Mouse (Mus musculus): ENCODE data around the gene St3gal3. TPM values are rescaled to one million over a fixed set of nuclear protein-coding genes. Genes with fewer than 3 reads are reported as not detected.

Gene St3gal3
- polyA plus RNA-seq, 1 experiment from 2014 or later = 27.4 TPM

- no peak for ATAC-seq
- CTCF ChIA-PET = no interaction called here
Observed at GRCm38 (mm10) chr4:118089939-118090338, 44.8 kb downstream of the St3gal3 start.

GRCm38 (mm10) chr4:118088771-118089170, 45.9 kb downstream of the St3gal3 start:
- POLR2A ChIA-PET = no interaction called here
- ATAC-seq (no peak), DNase-seq (ENCODE audit: low read depth, low spot score) (no peak)
- CTCF ChIA-PET = interaction anchor here (1.4 kb wide), 1 partner anchor 8 kb away, joined by 5 read pairs; no protein-coding TSS in a partner anchor
- in situ Hi-C loops (cut with MboI; ENCODE audit: low pct_unique_long_range_greater_than_20kb) = loop anchor here (5.0 kb wide), 1 partner anchor 204 kb away; the partner anchor contains the start of gene Ptprf
- H3K27me3 ChIP-seq = no peaks in the 10 kb centered on the region
- no peak for TF ChIP-seq CTCF (IDR thresholded peaks at IDR 0.05)

More at GRCm38 (mm10) chr4:118089939-118090338, 44.8 kb downstream of the St3gal3 start:
- POLR2A ChIA-PET = no interaction called here
- in situ Hi-C loops (cut with MboI; ENCODE audit: low pct_unique_long_range_greater_than_20kb) = loop anchor here (5.0 kb wide), 1 partner anchor 202 kb away; the partner anchor contains the start of gene Ptprf
- DNase-seq (ENCODE audit: low read depth, low spot score) = no peak
- H3K27me3 ChIP-seq = no peaks in the 10 kb centered on the region
- TF ChIP-seq CTCF (IDR thresholded peaks at IDR 0.05) = peak; percentile 84

- POLR2A ChIA-PET = interaction anchor here (0.6 kb wide), 1 partner anchor 34 kb away, joined by 4 read pairs; no protein-coding TSS in a partner anchor
- H3K27me3 ChIP-seq = no peaks in the 10 kb centered on the region
- no peak for TF ChIP-seq CTCF (IDR thresholded peaks at IDR 0.05)
- CTCF ChIA-PET = interaction anchor here (2.4 kb wide), 1 partner anchor 157 kb away, joined by 25 read pairs; no protein-coding TSS in a partner anchor
- ATAC-seq = no peak
- no peak for DNase-seq (ENCODE audit: low read depth, low spot score)
- in situ Hi-C loops (cut with MboI; ENCODE audit: low pct_unique_long_range_greater_than_20kb) = loop anchor here (5.0 kb wide), 1 partner anchor 207 kb away; the partner anchor contains the start of gene Ptprf
Observed at GRCm38 (mm10) chr4:118085025-118085424, 49.7 kb downstream of the St3gal3 start.

GRCm38 (mm10) chr4:118083217-118083951, 51.3 kb downstream of the St3gal3 start:
- ChIA-PET POLR2A (interaction anchor here (0.9 kb wide), 2 partner anchors 91 to 171 kb away, joined by 3 to 4 read pairs; no protein-coding TSS in a partner anchor), CTCF (interaction anchor here (0.7 to 2.4 kb wide), 17 partner anchors 12 to 254 kb away, joined by 3 to 25 read pairs (median 4); partner anchors contain the start of genes Dph2 and Kdm4a)
- in situ Hi-C loops (cut with MboI; ENCODE audit: low pct_unique_long_range_greater_than_20kb) = loop anchor here (5.0 kb wide), 2 partner anchors 156 to 251 kb away; partner anchors contain the start of genes Artn and Slc6a9
- DNase-seq (ENCODE audit: low read depth, low spot score) (peak; percentile 42), ATAC-seq (no peak)
- H3K27me3 ChIP-seq = no peaks in the 10 kb centered on the region
- TF ChIP-seq CTCF (IDR thresholded peaks at IDR 0.05) = peak; percentile 95

- CTCF ChIA-PET = interaction anchor here (1.0 to 3.1 kb wide), 6 partner anchors 10 to 159 kb away, joined by 3 to 11 read pairs (median 4); partner anchors contain the start of gene Kdm4a
- ATAC-seq (no peak), DNase-seq (ENCODE audit: low read depth, low spot score) (no peak)
- TF ChIP-seq CTCF (IDR thresholded peaks at IDR 0.05) = no peak
- POLR2A ChIA-PET = no interaction called here
- in situ Hi-C loops (cut with MboI; ENCODE audit: low pct_unique_long_range_greater_than_20kb) = loop anchor here (5.0 kb wide), 2 partner anchors 154 to 249 kb away; partner anchors contain the start of genes Artn and Slc6a9
- no peaks in the 10 kb centered on the region for H3K27me3 ChIP-seq
Observed at GRCm38 (mm10) chr4:118081608-118082331, 52.9 kb downstream of the St3gal3 start.

- in situ Hi-C loops (cut with MboI; ENCODE audit: low pct_unique_long_range_greater_than_20kb) = loop anchor here (5.0 kb wide), 2 partner anchors 153 to 248 kb away; partner anchors contain the start of genes Artn and Slc6a9
- DNase-seq (ENCODE audit: low read depth, low spot score) (no peak), ATAC-seq (no peak)
- TF ChIP-seq CTCF (IDR thresholded peaks at IDR 0.05) = no peak
- no peaks in the 10 kb centered on the region for H3K27me3 ChIP-seq
- POLR2A ChIA-PET = no interaction called here
- CTCF ChIA-PET = interaction anchor here (1.1 to 3.1 kb wide), 2 partner anchors 8 to 152 kb away, joined by 5 to 11 read pairs; no protein-coding TSS in a partner anchor
Observed at GRCm38 (mm10) chr4:118080481-118080880, 54.2 kb downstream of the St3gal3 start.

GRCm38 (mm10) chr4:118079195-118079594, 55.5 kb downstream of the St3gal3 start:
- H3K27me3 ChIP-seq = no peaks in the 10 kb centered on the region
- DNase-seq (ENCODE audit: low read depth, low spot score) (no peak), ATAC-seq (no peak)
- no peak for TF ChIP-seq CTCF (IDR thresholded peaks at IDR 0.05)
- POLR2A ChIA-PET = no interaction called here
- CTCF ChIA-PET = interaction anchor here (1.5 kb wide), 1 partner anchor 82 kb away, joined by 3 read pairs; no protein-coding TSS in a partner anchor
- in situ Hi-C loops (cut with MboI; ENCODE audit: low pct_unique_long_range_greater_than_20kb) = no loop called here

- in situ Hi-C loops (cut with MboI; ENCODE audit: low pct_unique_long_range_greater_than_20kb) = no loop called here
- ATAC-seq (no peak), DNase-seq (ENCODE audit: low read depth, low spot score) (no peak)
- no peaks in the 10 kb centered on the region for H3K27me3 ChIP-seq
- ChIA-PET POLR2A (no interaction called here), CTCF (interaction anchor here (1.5 kb wide), 1 partner anchor 81 kb away, joined by 3 read pairs; no protein-coding TSS in a partner anchor)
- no peak for TF ChIP-seq CTCF (IDR thresholded peaks at IDR 0.05)
Observed at GRCm38 (mm10) chr4:118078576-118078975, 56.1 kb downstream of the St3gal3 start.

GRCm38 (mm10) chr4:118077293-118077752, 57.4 kb downstream of the St3gal3 start:
- POLR2A ChIA-PET = interaction anchor here (0.7 kb wide), 2 partner anchors 45 to 79 kb away, joined by 3 to 5 read pairs; no protein-coding TSS in a partner anchor

GRCm38 (mm10) chr4:118076648-118077047, 58.1 kb downstream of the St3gal3 start:
- ATAC-seq (no peak), DNase-seq (ENCODE audit: low read depth, low spot score) (no peak)
- no peak for TF ChIP-seq CTCF (IDR thresholded peaks at IDR 0.05)
- H3K27me3 ChIP-seq = no peaks in the 10 kb centered on the region
- POLR2A ChIA-PET = no interaction called here
- in situ Hi-C loops (cut with MboI; ENCODE audit: low pct_unique_long_range_greater_than_20kb) = no loop called here
- CTCF ChIA-PET = no interaction called here

More at GRCm38 (mm10) chr4:118077293-118077752, 57.4 kb downstream of the St3gal3 start:
- in situ Hi-C loops (cut with MboI; ENCODE audit: low pct_unique_long_range_greater_than_20kb) = no loop called here
- DNase-seq (ENCODE audit: low read depth, low spot score) (no peak), ATAC-seq (no peak)
- no peak for TF ChIP-seq CTCF (IDR thresholded peaks at IDR 0.05)
- H3K27me3 ChIP-seq = no peaks in the 10 kb centered on the region
- CTCF ChIA-PET = interaction anchor here (1.4 kb wide), 1 partner anchor 149 kb away, joined by 3 read pairs; no protein-coding TSS in a partner anchor

Data from Patski (cell line).